Comparison of ENCODE assay signal across 23 mouse cellular contexts in the genomic region with DNA sequence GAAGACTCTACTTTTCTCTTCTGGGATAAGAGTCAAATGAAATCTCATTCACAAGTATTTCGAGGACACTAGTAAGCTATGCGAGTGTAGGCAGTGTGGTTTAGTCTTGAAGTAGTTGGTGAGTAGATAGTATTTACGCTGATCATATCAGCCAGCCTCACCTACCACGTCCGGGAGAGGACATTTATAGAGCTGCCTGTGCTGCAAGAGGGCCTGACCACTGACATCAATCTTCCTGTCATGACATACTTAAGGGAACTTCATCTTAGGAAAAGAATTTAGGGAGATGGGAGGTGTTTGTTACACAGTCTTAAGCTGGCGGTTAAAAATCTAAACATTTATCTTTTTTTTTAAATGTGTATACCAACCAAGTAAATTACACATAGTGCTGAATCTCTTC.
DNase-seq lines count a peak whose midpoint lies in the region; TF ChIP-seq lines count a peak whose summit lies in the region.
"Had no signal": no experiment of that assay in that cellular context is flagged by ENCODE, and none has a peak within 500 bp of the region (broad histone marks: within the 10 kb centered on the region; RNA-seq: fewer than 3 reads in every experiment).

No protein-coding gene starts in this region.

- peak; percentile 22 for DNase-seq in heart, adult 11 months
- DNase-seq in heart, postnatal 10 days, result no peak
- DNase-seq in NIH3T3 (ENCODE audit: low read depth), result peak; percentile 27
- no peak for DNase-seq in kidney, adult 2 months
- no peak for DNase-seq in urinary bladder, postnatal 14 days (ENCODE audit: low spot score)
- DNase-seq: adrenal gland, adult 2 months; adrenal gland, postnatal 10 days; adrenal gland, postnatal 25 days; B cell, adult 2 months; cerebellum, adult 11 months; cerebellum, adult 18-20 months; cerebellum, adult 8-10 months; cerebellum, adult 9-11 months; cerebellum, postnatal 14 days; cerebellum, postnatal 36 days; embryo, embryonic 11 days had no signal

- TF ChIP-seq POLR2A in kidney, adult 2 months (IDR thresholded peaks at IDR 0.05; ENCODE audit: low read depth, low read length), result no peak

- H3K36me3 ChIP-seq in kidney, adult 2 months (ENCODE audit: control insufficient read depth, insufficient read depth, low read length), result no peaks in the 10 kb centered on the region
- H3K36me3 ChIP-seq: embryonic facial prominence, embryonic 13.5 days; embryonic facial prominence, embryonic 15.5 days; forebrain, embryonic 10.5 days; forebrain, embryonic 12.5 days; G1E had no signal

- WGBS in kidney, adult 2 months, result 71% methylated on average over 6 of the region's 6 CpGs

- H3K4me1 ChIP-seq in kidney, adult 2 months (ENCODE audit: control insufficient read depth, insufficient read depth, low read length), result peaks cover 16% of the 10 kb centered on the region

- H3K27ac ChIP-seq in kidney, adult 2 months (ENCODE audit: insufficient read depth, low read depth, low read length), result no peak overlapping the region
- H3K27ac ChIP-seq: embryonic facial prominence, embryonic 13.5 days; embryonic facial prominence, embryonic 15.5 days; forebrain, embryonic 10.5 days; forebrain, embryonic 12.5 days had no signal

- TF ChIP-seq CTCF in kidney, adult 2 months (conservative IDR thresholded peaks at IDR 0.05; ENCODE audit: insufficient read depth, insufficient read length, low read depth, low read length), result no peak

- H3K27me3 ChIP-seq in kidney, adult 2 months (replicated peaks; ENCODE audit: control insufficient read depth, insufficient read depth, low read length), result no peaks in the 10 kb centered on the region
- H3K27me3 ChIP-seq: CH12.LX; embryonic facial prominence, embryonic 13.5 days; embryonic facial prominence, embryonic 15.5 days; forebrain, embryonic 12.5 days had no signal

- H3K4me3 ChIP-seq in kidney, adult 2 months (ENCODE audit: insufficient read depth, low read depth, low read length), result no peak overlapping the region
- H3K4me3 ChIP-seq: embryonic facial prominence, embryonic 13.5 days; embryonic facial prominence, embryonic 15.5 days; erythroblast, embryonic 14.5 days; forebrain, embryonic 10.5 days; forebrain, embryonic 12.5 days had no signal

- intact Hi-C loops in heart, postnatal 10 days (cut with DNase I), result no loop called here

Comparison
In these comparisons a context has a peak if more than half of its experiments do, and no peak if none do; other contexts are left out.
1. DNase-seq: peak in heart, adult 11 months (single experiment) and NIH3T3 (single experiment); none in heart, postnatal 10 days (0 of 2), kidney, adult 2 months (single experiment) and urinary bladder, postnatal 14 days (single experiment).